Mouse (Mus musculus): Measurements from ENCODE around the gene Tnfaip6. TPM values are rescaled to one million over a fixed set of nuclear protein-coding genes. Genes with fewer than 3 reads are reported as not detected.
A peak's percentile ranks its signal among the peaks of the same experiment; 100 is the strongest.
"Not testable (repeated sequence)": the region's sequence is repeated elsewhere in the genome, so short reads cannot be mapped to it uniquely, and the experiment has no call there.

Tnfaip6 gene
- 0.66 and 0.81 TPM in 2 replicates for total RNA-seq (2015)
- 1.1 TPM in 1 of 2 replicates, not detected in the other for total RNA-seq (2017)

GRCm38 (mm10) chr2:52037882-52038281 lies at the start of gene Tnfaip6:
Gene Tnfaip6, plus strand, starts transcription at chr2:52038009.
- ATAC-seq (replicated peaks; ENCODE audit: poor library complexity) = peak; percentile 95

GRCm38 (mm10) chr2:51989559-51989958 lies 48.2 kb upstream of the Tnfaip6 start:
- ATAC-seq (replicated peaks; ENCODE audit: poor library complexity) = no peak

GRCm38 (mm10) chr2:51991447-51991846 lies 46.4 kb upstream of the Tnfaip6 start:
- ATAC-seq (replicated peaks; ENCODE audit: poor library complexity) = peak; percentile 92

GRCm38 (mm10) chr2:51999996-52000395 lies 37.8 kb upstream of the Tnfaip6 start:
- ATAC-seq (replicated peaks; ENCODE audit: poor library complexity) = no peak

- ATAC-seq (replicated peaks; ENCODE audit: poor library complexity) = no peak
Observed at GRCm38 (mm10) chr2:52001521-52001920, 36.3 kb upstream of the Tnfaip6 start.

- ATAC-seq (replicated peaks; ENCODE audit: poor library complexity) = not testable (repeated sequence)
Observed at GRCm38 (mm10) chr2:52002299-52002698, 35.5 kb upstream of the Tnfaip6 start.

GRCm38 (mm10) chr2:52006380-52006779 lies 31.4 kb upstream of the Tnfaip6 start:
- ATAC-seq (replicated peaks; ENCODE audit: poor library complexity) = no peak

GRCm38 (mm10) chr2:52011820-52012219 lies 26.0 kb upstream of the Tnfaip6 start:
- ATAC-seq (replicated peaks; ENCODE audit: poor library complexity) = not testable (repeated sequence)

GRCm38 (mm10) chr2:52013306-52013820 lies 24.4 kb upstream of the Tnfaip6 start:
- ATAC-seq (replicated peaks; ENCODE audit: poor library complexity) = no peak

- no peak for ATAC-seq (replicated peaks; ENCODE audit: poor library complexity)
Observed at GRCm38 (mm10) chr2:52016361-52016760, 21.4 kb upstream of the Tnfaip6 start.

GRCm38 (mm10) chr2:52027061-52027460 lies 10.7 kb upstream of the Tnfaip6 start:
- no peak for ATAC-seq (replicated peaks; ENCODE audit: poor library complexity)

GRCm38 (mm10) chr2:52029426-52029825 lies 8.4 kb upstream of the Tnfaip6 start:
- no peak for ATAC-seq (replicated peaks; ENCODE audit: poor library complexity)

GRCm38 (mm10) chr2:52031491-52031890 lies 6.3 kb upstream of the Tnfaip6 start:
- no peak for ATAC-seq (replicated peaks; ENCODE audit: poor library complexity)

- no peak for ATAC-seq (replicated peaks; ENCODE audit: poor library complexity)
Observed at GRCm38 (mm10) chr2:52034601-52035000, 3.2 kb upstream of the Tnfaip6 start.

- ATAC-seq (replicated peaks; ENCODE audit: poor library complexity) = no peak
Observed at GRCm38 (mm10) chr2:52035144-52035543, 2.7 kb upstream of the Tnfaip6 start.

GRCm38 (mm10) chr2:52036929-52037595 lies 747 bp upstream of the Tnfaip6 start:
- no peak for ATAC-seq (replicated peaks; ENCODE audit: poor library complexity)

GRCm38 (mm10) chr2:52038558-52038957 lies 749 bp downstream of the Tnfaip6 start:
- ATAC-seq (replicated peaks; ENCODE audit: poor library complexity) = no peak

GRCm38 (mm10) chr2:52039083-52039801 lies 1.4 kb downstream of the Tnfaip6 start:
- ATAC-seq (replicated peaks; ENCODE audit: poor library complexity) = 0 out of 2 replicates have a peak, but pooled peaks have one; percentile 36

GRCm38 (mm10) chr2:52042132-52042531 lies 4.3 kb downstream of the Tnfaip6 start:
- ATAC-seq (replicated peaks; ENCODE audit: poor library complexity) = no peak

GRCm38 (mm10) chr2:52042714-52043113 lies 4.9 kb downstream of the Tnfaip6 start:
- ATAC-seq (replicated peaks; ENCODE audit: poor library complexity) = no peak

- no peak for ATAC-seq (replicated peaks; ENCODE audit: poor library complexity)
Observed at GRCm38 (mm10) chr2:52043485-52043884, 5.7 kb downstream of the Tnfaip6 start.

- no peak for ATAC-seq (replicated peaks; ENCODE audit: poor library complexity)
Observed at GRCm38 (mm10) chr2:52046032-52046431, 8.2 kb downstream of the Tnfaip6 start.
